Mouse (Mus musculus) colon, adult 2 months (tissue): ENCODE results near the gene Psmc3ip. TPM values are rescaled to one million over a fixed set of nuclear protein-coding genes. Genes with fewer than 3 reads are reported as not detected.

Experiments used
- polyA plus RNA-seq: library from polyadenylated mRNA; depleted of rRNA; stranded (reverse); fragments of >200 nt; gene quantifications from 2 replicates; pipeline ENCODE4 v1.2.3, GENCODE M21; 2012; rRNA removed

Psmc3ip gene
- 1.1 and 1.2 TPM in 2 replicates for polyA plus RNA-seq

DNA sequence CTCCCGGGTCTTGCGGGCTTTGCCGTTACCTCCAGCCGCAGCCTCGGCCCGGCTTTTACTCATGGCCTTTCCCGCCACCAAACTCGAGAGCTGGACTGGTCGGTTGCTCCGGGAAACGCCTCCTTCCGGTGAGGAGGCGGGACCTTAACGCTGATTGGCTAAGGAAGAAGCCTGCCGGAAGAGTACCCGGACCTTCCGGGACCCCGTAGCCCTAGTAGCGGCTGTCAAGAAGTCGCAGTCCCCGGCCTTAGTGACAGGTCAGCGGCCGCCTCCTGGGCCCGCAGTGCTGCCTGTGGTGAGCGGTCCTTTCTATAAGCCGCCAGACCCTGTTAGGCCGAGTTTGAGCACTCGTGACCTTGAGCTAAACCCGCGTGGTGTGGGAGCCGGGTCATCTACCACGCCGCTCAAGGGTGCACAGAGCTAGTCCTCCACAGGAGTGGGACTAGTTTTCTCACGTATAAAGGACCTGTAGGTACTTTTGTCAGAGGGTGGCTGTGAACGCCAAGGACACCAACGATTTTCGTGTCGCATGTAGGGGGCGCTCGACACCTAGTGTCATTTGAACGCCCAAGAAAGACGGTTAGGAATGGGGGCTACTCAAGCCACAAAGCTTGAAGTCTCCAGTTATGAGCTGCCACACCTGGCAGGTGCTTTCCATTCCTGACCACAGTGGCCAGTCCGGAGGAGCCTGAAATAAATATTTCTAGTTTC lies at the start of gene Psmc3ip:
Gene Psmc3ip, minus strand, starts transcription at position 123 of the 711 bp plus-strand sequence.

DNA sequence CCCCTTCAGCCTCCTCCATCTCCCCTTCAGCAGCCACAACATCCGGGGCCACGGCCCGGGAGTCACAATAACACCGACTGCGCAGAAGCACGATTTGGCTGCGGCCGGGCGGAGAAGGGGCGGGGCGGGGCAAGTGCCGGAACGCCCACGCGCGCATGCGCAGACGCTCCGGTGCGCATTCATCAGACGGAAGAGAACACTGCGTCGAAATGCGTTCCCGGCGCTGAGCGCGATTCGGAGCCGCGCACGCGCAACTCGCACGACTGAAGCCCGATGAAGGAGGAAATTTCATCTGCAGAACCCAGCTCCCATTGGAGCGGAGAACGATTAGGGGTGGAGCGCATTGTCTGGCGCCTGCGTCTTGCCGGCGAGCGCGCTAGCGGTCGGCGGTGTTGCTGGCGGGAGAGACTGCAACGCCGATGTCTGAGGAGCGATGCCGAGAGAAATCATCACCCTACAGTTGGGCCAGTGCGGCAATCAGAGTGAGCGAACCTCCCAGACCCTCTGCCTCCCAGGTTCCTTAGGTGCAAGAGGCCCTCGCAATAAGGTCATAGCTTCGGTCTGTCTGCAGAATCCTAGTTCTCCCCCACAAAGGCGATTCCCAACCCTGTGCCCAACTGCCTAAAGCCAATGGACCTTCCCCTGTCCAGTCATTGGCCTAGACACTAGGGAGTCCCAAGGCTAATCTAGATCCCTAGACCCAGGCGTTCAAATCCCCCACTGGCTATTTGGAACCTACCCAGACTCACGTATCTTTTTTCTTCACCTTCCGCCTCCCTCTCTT lies 24.7 kb upstream of the Psmc3ip start, which contains the start of the genes Retreg3 and Tubg1:
Gene Retreg3, minus strand, starts transcription at position 133 of the 784 bp plus-strand sequence.
Gene Tubg1, plus strand, starts transcription at position 178 of the 784 bp plus-strand sequence.

DNA sequence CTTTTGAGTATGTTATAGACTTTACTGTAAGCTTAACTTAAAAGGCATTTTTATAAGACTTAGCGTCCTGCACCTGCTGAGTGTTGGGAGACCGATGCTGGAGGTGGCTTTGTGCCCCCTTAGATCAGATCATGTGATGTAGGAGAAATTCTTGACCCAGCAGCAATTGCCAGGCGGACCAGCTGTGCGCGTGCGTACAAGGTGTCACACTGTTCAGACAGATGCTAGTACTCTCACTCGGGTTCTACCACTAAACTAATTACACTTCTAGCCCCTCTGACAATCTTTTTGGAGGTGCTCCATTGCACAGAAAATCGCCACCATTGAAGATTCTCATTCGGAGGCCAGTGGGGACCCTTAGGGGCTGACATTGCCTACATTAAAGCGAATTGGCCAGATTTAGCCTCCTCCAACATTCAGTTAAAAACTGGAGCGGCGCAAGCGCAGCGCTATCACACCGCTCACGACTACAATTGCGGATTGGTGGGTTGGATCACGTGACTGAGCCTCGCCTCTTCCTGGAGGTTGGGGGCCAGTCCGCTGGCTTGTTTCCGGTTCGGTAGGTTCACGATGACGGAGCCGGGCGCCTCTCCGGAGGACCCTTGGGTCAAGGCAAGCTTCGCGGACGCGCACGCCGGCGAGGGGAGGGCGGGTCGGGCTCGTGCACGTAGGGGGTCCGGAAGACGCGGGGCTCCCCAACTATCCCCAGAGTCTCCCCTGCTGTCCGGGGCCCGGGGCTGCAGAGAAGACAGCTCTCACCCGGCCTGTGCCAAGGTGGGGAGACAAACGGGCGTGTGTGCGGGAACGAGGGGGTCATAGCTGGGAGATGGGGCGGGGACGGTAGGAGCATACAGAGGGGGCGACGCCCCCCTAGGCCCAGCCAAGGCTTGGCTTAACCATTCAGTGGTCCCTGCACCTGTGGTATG lies 8.2 kb downstream of the Psmc3ip start, which contains the start of gene Mlx:
Gene Mlx, plus strand, starts transcription at position 522 of the 926 bp plus-strand sequence.

DNA sequence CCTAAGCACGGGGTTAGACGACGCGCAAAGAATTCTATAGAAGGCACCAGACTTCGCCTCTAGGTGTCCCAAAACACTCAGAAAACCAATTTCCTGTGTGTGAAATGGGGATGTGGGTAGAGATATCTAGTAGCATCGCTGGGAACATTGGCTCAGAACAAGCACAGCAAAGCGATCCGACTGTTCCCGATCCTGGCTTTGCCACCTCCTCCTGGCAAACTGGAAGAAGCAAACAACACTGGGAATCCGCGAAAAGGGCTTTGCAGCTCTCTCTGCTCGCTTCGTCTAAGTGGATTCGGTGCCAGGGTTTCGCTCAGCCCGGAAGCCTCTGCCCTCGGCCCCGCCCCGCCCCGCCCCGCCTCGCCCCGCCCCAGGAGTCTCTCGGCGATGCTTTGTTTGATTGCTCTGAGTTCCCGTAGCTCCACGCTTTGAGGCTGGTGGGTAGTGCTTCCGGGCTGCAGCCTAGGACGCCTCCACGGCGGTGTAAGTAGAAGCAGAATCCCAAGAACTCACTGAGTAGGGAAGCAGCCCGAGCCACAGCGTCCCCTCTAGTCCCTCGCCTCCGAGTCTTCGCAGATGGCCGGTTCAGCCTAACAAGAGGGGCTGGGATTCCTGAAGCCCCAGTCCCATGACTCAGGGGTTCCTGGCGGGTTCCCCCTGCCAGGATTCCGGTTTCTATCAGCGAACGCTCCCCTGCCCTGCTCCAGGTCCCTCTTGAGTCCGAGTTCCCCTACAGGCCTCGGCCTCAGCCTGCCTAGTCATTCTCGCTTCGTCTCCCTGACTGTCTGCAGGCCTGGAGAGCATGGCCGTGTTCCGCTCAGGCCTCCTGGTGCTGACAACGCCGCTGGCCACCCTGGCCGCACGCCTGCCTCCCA lies 12.8 kb downstream of the Psmc3ip start, which contains the start of gene Coasy:
Gene Coasy, plus strand, starts transcription at position 358 of the 875 bp plus-strand sequence.

DNA sequence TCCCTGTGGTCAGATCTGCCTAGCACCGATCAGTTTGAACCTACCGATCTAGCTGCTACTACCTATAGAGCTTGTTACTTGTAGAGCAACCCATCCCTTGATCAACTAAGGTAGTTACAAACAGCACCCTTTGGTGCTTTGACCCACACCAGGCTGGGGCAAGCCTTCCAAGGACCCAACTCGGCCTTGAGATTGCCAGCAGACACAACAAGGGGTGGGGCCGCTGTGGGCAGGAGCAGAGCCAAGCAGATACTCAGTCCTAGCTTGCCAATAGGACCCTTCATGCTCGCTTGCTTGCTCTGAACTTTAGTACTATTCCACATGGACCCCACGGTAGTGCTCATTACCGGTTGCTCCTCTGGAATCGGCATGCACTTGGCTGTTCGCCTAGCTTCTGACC lies 17.1 kb downstream of the Psmc3ip start, which contains the start of gene Hsd17b1:
Gene Hsd17b1, plus strand, starts transcription at position 291 of the 400 bp plus-strand sequence.

DNA sequence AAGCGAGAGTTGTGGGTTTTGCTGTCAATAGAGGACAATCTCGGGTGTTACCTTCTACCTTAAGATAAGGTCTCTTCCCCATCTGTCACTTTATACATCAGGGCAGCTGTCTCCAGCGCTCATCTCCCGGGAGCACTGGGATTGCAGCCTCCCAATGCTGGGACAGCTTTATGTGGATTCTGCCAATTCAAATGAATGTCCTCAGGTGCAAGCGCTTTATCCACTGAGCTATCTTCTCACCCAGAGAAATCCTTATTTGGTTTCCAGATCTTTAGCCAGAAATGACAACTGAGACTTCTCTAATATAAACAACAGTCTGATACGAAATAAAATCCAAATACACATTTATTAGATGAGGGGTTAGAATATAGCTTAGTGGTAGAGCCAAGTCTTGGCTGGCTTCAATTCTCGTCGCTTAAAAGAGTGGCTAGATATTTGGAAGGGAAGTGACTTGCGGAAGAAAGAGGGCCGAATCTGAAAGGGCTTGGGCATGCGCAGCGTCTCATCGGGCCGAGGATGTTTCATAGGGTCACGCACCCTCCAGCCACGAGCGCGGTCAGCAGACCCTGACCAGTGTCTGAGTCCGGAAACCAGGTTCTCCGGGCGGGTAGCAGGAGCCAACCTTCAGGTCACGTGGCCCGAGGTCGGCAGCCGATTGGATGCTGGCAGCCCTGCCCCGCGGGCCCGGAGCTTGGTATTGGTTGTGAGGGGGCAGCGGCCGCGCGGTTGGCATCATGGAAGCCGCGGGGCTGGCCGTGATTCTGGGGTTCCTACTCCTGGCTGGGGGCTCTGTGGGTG lies 25.6 kb downstream of the Psmc3ip start, which contains the start of gene Naglu:
Gene Naglu, plus strand, starts transcription at position 622 of the 798 bp plus-strand sequence.

Other genes with a start within 250 kb of the Psmc3ip start
- 17.7 and 20.0 TPM in 2 replicates for gene Stat5b, start 244.7 kb downstream of the Psmc3ip start, polyA plus RNA-seq
- gene Stat5a, start 236.1 kb downstream of the Psmc3ip start, polyA plus RNA-seq, result 14.7 and 15.0 TPM in 2 replicates
- 81.1 and 88.3 TPM in 2 replicates for gene Stat3, start 155.9 kb downstream of the Psmc3ip start, polyA plus RNA-seq
- 113 and 115 TPM in 2 replicates for gene Cavin1, start 124.5 kb downstream of the Psmc3ip start, polyA plus RNA-seq
- gene Atp6v0a1, start 86.0 kb downstream of the Psmc3ip start, polyA plus RNA-seq, result 55.1 and 69.7 TPM in 2 replicates
- gene Naglu, start 25.4 kb downstream of the Psmc3ip start, polyA plus RNA-seq, result 43.0 and 43.7 TPM in 2 replicates
- gene Hsd17b1, start 17.0 kb downstream of the Psmc3ip start, polyA plus RNA-seq, result 0.41 and 0.91 TPM in 2 replicates
- 47.4 and 55.8 TPM in 2 replicates for gene Coasy, start 12.9 kb downstream of the Psmc3ip start, polyA plus RNA-seq
- gene Mlx, start 8.2 kb downstream of the Psmc3ip start, polyA plus RNA-seq, result 80.5 and 109 TPM in 2 replicates
- gene Retreg3, start 24.5 kb upstream of the Psmc3ip start, polyA plus RNA-seq, result 67.8 and 73.7 TPM in 2 replicates
- gene Tubg1, start 24.5 kb upstream of the Psmc3ip start, polyA plus RNA-seq, result 12.8 and 14.3 TPM in 2 replicates
- gene Tubg2, start 60.5 kb upstream of the Psmc3ip start, polyA plus RNA-seq, result 3.8 and 4.6 TPM in 2 replicates
- 8.2 and 8.3 TPM in 2 replicates for gene Cntnap1, start 75.1 kb upstream of the Psmc3ip start, polyA plus RNA-seq
- gene Plekhh3, start 75.9 kb upstream of the Psmc3ip start, polyA plus RNA-seq, result 47.1 and 53.0 TPM in 2 replicates
- gene Ccr10, start 80.0 kb upstream of the Psmc3ip start, polyA plus RNA-seq, result 8.8 and 15.4 TPM in 2 replicates
- gene Ezh1, start 131.0 kb upstream of the Psmc3ip start, polyA plus RNA-seq, result 32.4 and 34.9 TPM in 2 replicates
- gene Ramp2, start 150.6 kb upstream of the Psmc3ip start, polyA plus RNA-seq, result 35.2 and 41.7 TPM in 2 replicates
- gene Vps25, start 158.3 kb upstream of the Psmc3ip start, polyA plus RNA-seq, result 115 and 129 TPM in 2 replicates
- gene Wnk4, start 165.1 kb upstream of the Psmc3ip start, polyA plus RNA-seq, result 22.2 and 23.9 TPM in 2 replicates
- 0.54 and 0.91 TPM in 2 replicates for gene Cntd1, start 183.6 kb upstream of the Psmc3ip start, polyA plus RNA-seq
- gene Coa3, start 183.7 kb upstream of the Psmc3ip start, polyA plus RNA-seq, result 727 and 839 TPM in 2 replicates
- gene Becn1, start 206.8 kb upstream of the Psmc3ip start, polyA plus RNA-seq, result 101 and 135 TPM in 2 replicates
- 31.2 and 34.3 TPM in 2 replicates for gene Psme3, start 220.8 kb upstream of the Psmc3ip start, polyA plus RNA-seq
- 5.0 and 5.5 TPM in 2 replicates for gene Aoc2, start 229.6 kb upstream of the Psmc3ip start, polyA plus RNA-seq
- gene Aoc3, start 235.2 kb upstream of the Psmc3ip start, polyA plus RNA-seq, result 22.5 and 22.8 TPM in 2 replicates